Mouse (Mus musculus) megakaryocyte, embryonic 14.5 days (primary cell): ENCODE results near the gene Nudc.

ENCODE experiments used
- FLI1 ChIP-seq: IDR thresholded peaks from 2 replicates; pipeline ENCODE4 v1.6.1; 2012; ENCODE audit warnings: low read length, inconsistent platforms, mixed read lengths
- GATA1 ChIP-seq: IDR thresholded peaks from 3 replicates; pipeline ENCODE4 v1.6.1; 2012; ENCODE audit warnings: mixed read lengths, low read length, inconsistent platforms, borderline replicate concordance

DNA sequence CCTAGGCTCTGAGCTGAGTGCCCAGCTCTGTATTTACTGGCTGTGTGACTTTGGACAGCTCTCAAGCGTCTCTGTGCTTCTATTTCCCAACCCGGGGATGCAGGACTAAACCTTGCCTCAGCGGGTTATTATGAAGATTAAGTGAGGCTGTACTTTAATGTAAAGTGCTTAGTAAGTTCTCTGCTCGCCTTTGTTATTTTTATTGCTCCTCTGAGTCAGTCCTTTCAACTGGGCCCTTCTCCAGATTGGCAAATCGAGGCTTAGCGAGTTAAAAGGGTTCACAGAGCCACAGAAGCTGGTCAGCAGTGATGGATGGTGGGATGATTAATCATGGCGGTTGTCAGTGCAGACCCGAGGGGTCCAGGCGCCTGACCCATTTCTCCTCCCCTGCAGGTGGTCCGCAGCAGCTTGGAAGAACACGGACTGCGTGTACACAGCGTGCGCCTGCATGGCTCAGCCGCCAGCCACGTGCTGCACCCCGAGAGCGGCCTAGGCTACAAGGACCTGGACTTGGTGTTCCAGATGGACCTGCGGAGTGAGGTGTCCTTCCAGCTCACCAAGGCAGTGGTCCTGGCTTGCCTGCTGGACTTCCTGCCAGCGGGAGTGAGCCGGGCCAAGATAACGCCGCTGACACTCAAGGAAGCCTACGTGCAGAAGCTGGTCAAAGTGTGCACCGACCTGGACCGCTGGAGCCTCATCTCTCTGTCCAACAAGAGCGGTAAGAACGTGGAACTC is 59.9 kb downstream of the Nudc start:
- TF ChIP-seq GATA1 (no peak), FLI1 (no peak)
